Mouse (Mus musculus): Measurements from ENCODE around the gene Mepe. TPM values are rescaled to one million over a fixed set of nuclear protein-coding genes. Genes with fewer than 3 reads are reported as not detected.

Gene Mepe
- polyA plus RNA-seq, 1 experiment from 2014 or later = not detected

Small RNA genes within 50 kb of the gene (microRNA-seq; reads per million reads assigned to microRNA genes)
- gene Gm23616 = not detected

Other genes with a start within 250 kb of the Mepe start
- not detected in 2 replicates for gene Gm17660, start 247.7 kb upstream of the Mepe start, polyA plus RNA-seq (2016; fragmentation: Nextera tagmentation; extraction: Ambion mirVana)
- gene Sparcl1, start 211.6 kb upstream of the Mepe start, polyA plus RNA-seq (2016; fragmentation: Nextera tagmentation; extraction: Ambion mirVana) = 26.5 and 27.5 TPM in 2 replicates
- not detected in 2 replicates for gene Dspp, start 154.6 kb upstream of the Mepe start, polyA plus RNA-seq (2016; fragmentation: Nextera tagmentation; extraction: Ambion mirVana)
- 0.92 and 1.1 TPM in 2 replicates for gene Dmp1, start 122.7 kb upstream of the Mepe start, polyA plus RNA-seq (2016; fragmentation: Nextera tagmentation; extraction: Ambion mirVana)
- gene Ibsp, start 26.2 kb upstream of the Mepe start, polyA plus RNA-seq (2016; fragmentation: Nextera tagmentation; extraction: Ambion mirVana) = 0.13 TPM in 1 of 2 replicates, not detected in the other
- gene Spp1, start 109.8 kb downstream of the Mepe start, polyA plus RNA-seq (2016; fragmentation: Nextera tagmentation; extraction: Ambion mirVana) = 2.2 and 3.8 TPM in 2 replicates
- 12.5 and 14.4 TPM in 2 replicates for gene Pkd2, start 134.1 kb downstream of the Mepe start, polyA plus RNA-seq (2016; fragmentation: Nextera tagmentation; extraction: Ambion mirVana)
- gene BC005561, start 183.0 kb downstream of the Mepe start, polyA plus RNA-seq (2016; fragmentation: Nextera tagmentation; extraction: Ambion mirVana) = 17.2 and 17.5 TPM in 2 replicates

All from forebrain, embryonic 12.5 days (tissue).